Mouse (Mus musculus): ENCODE results near the gene Pcf11.

- TF ChIP-seq CTCF (IDR thresholded peaks at IDR 0.05; ENCODE audit: insufficient read depth, low read length) (no peak), POLR2A (IDR thresholded peaks at IDR 0.05; ENCODE audit: borderline replicate concordance, extremely low read depth, low read depth, low read length) (no peak)
Observed at GRCm38 (mm10) chr7:92706711-92707110, 37.0 kb upstream of the Pcf11 start.
